Comparison of ENCODE assay signal across 28 mouse cellular contexts in the genomic region with DNA sequence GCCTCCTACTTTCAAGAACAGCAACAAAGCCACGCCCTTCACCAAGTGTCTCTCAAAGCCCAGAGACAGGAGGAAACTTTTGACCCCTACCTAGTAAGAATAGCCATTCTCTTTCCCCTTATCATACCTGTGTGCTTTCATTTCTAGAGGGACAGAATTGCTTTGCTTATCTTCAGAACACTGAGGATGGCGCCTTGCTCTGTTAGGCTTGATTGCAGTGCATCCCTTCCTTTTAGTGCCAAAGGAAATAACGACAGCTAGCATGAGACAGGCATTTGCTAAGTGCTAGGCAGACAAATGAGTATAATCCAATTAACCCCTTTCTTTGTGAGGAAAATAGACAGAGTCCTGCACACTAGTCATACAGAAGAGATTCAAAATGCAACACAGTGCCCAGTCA. TPM values are rescaled to one million over a fixed set of nuclear protein-coding genes. Genes with fewer than 3 reads are reported as not detected.
"Had no signal": no experiment of that assay in that cellular context is flagged by ENCODE, and none has a peak within 500 bp of the region (broad histone marks: within the 10 kb centered on the region; RNA-seq: fewer than 3 reads in every experiment).

No protein-coding gene starts in this region.

- H3K4me3 ChIP-seq: embryonic facial prominence, embryonic 10.5 days; embryonic facial prominence, embryonic 12.5 days; embryonic facial prominence, embryonic 13.5 days; embryonic facial prominence, embryonic 15.5 days; erythroblast, embryonic 14.5 days; forebrain, embryonic 10.5 days; forebrain, embryonic 12.5 days; forebrain, embryonic 13.5 days; forebrain, embryonic 15.5 days; gastrocnemius, adult 2 months had no signal

- H3K36me3 ChIP-seq: embryonic facial prominence, embryonic 10.5 days; embryonic facial prominence, embryonic 12.5 days; embryonic facial prominence, embryonic 13.5 days; embryonic facial prominence, embryonic 15.5 days; forebrain, embryonic 10.5 days; forebrain, embryonic 12.5 days; forebrain, embryonic 15.5 days had no signal

- H3K9me3 ChIP-seq: embryonic facial prominence, embryonic 10.5 days; embryonic facial prominence, embryonic 12.5 days; embryonic facial prominence, embryonic 13.5 days; embryonic facial prominence, embryonic 15.5 days; forebrain, embryonic 10.5 days; forebrain, embryonic 12.5 days; forebrain, embryonic 13.5 days; forebrain, embryonic 15.5 days had no signal

- DNase-seq: cerebellum, adult 2 months; cerebellum, adult 8-10 months; cerebellum, adult 9-10 months; cerebellum, adult 9-11 months; cerebellum, postnatal 10 days; cerebellum, postnatal 14 days; cerebellum, postnatal 25 days; cerebellum, postnatal 36 days; embryo, embryonic 11 days; forebrain, postnatal 0 days; gastrocnemius, adult 2 months; gastrocnemius, postnatal 10 days; gastrocnemius, postnatal 14 days; gastrocnemius, postnatal 25 days; gastrocnemius, postnatal 36 days; heart, adult 11 months; heart, adult 18-20 months had no signal

- H3K27ac ChIP-seq: embryonic facial prominence, embryonic 10.5 days; embryonic facial prominence, embryonic 12.5 days; embryonic facial prominence, embryonic 13.5 days; embryonic facial prominence, embryonic 15.5 days; forebrain, embryonic 10.5 days; forebrain, embryonic 12.5 days; forebrain, embryonic 13.5 days; forebrain, embryonic 15.5 days; gastrocnemius, adult 2 months had no signal

- H3K9ac ChIP-seq: embryonic facial prominence, embryonic 12.5 days; embryonic facial prominence, embryonic 13.5 days; embryonic facial prominence, embryonic 15.5 days; forebrain, embryonic 12.5 days; forebrain, embryonic 13.5 days; forebrain, embryonic 15.5 days; forebrain, postnatal 0 days had no signal

- H3K4me1 ChIP-seq: embryonic facial prominence, embryonic 12.5 days; embryonic facial prominence, embryonic 13.5 days; embryonic facial prominence, embryonic 15.5 days; forebrain, embryonic 12.5 days; forebrain, embryonic 13.5 days; forebrain, embryonic 15.5 days had no signal

- H3K27me3 ChIP-seq: embryonic facial prominence, embryonic 12.5 days; embryonic facial prominence, embryonic 13.5 days; embryonic facial prominence, embryonic 15.5 days; forebrain, embryonic 12.5 days; forebrain, embryonic 13.5 days; forebrain, embryonic 15.5 days had no signal

- ATAC-seq: forebrain, embryonic 13.5 days; forebrain, embryonic 14.5 days; forebrain, embryonic 15.5 days; forebrain, embryonic 16.5 days; forebrain, postnatal 0 days had no signal

RNA-seq across cellular contexts. Expression of gene Slc25a21, which starts 34.4 kb away (rescaled TPM):
- polyA plus RNA-seq: forebrain, embryonic 14.5 days; forebrain, embryonic 16.5 days had no signal
